Mouse (Mus musculus) neural tube, embryonic 13.5 days (tissue): Measurements from ENCODE around the gene Dusp5. TPM values are rescaled to one million over a fixed set of nuclear protein-coding genes. Genes with fewer than 3 reads are reported as not detected.
A peak's percentile ranks its signal among the peaks of the same experiment; 100 is the strongest.

Source experiments
- ATAC-seq: fragments of 200-750 bp; cut with Nextera tagmentation; 2 replicates; pipeline ENCODE4 v1.8.0; 2017; ENCODE audit warnings: low read depth, mild to moderate bottlenecking, moderate TSS enrichment, moderate library complexity
- H3K27ac ChIP-seq: fragments of 300-500 bp; sonication (generic); replicated peaks from 2 replicates; pipeline ENCODE4 v1.5.1; 2015; ENCODE audit warnings: moderate library complexity, mild to moderate bottlenecking, inconsistent platforms
- H3K27me3 ChIP-seq: fragments of 300-500 bp; sonication (generic); 2 replicates; pipeline ENCODE4 v1.6.1; 2015; ENCODE audit warnings: mild to moderate bottlenecking, inconsistent platforms
- H3K36me3 ChIP-seq: fragments of 300-500 bp; sonication (generic); 2 replicates; pipeline ENCODE4 v1.6.1; 2015; ENCODE audit warnings: mild to moderate bottlenecking, inconsistent platforms
- H3K4me1 ChIP-seq: fragments of 300-500 bp; sonication (generic); replicated peaks from 2 replicates; pipeline ENCODE4 v1.6.1; 2015; ENCODE audit warnings: inconsistent platforms
- H3K4me2 ChIP-seq: fragments of 300-500 bp; sonication (generic); 2 replicates; pipeline ENCODE4 v1.6.1; 2015; ENCODE audit warnings: inconsistent platforms, mild to moderate bottlenecking, moderate library complexity
- H3K4me3 ChIP-seq: fragments of 300-500 bp; sonication (generic); 2 replicates; pipeline ENCODE4 v1.5.1; 2015; ENCODE audit warnings: mild to moderate bottlenecking, inconsistent platforms
- H3K9ac ChIP-seq: fragments of 300-500 bp; sonication (generic); 2 replicates; pipeline ENCODE4 v1.6.1; 2015; ENCODE audit warnings: moderate library complexity, mild to moderate bottlenecking, inconsistent platforms
- H3K9me3 ChIP-seq: fragments of 300-500 bp; sonication (generic); 2 replicates; pipeline ENCODE4 v1.6.1; 2016; ENCODE audit warnings: inconsistent platforms
- WGBS: fragments of 180-500 bp; shearing (Covaris S2); methylation state at CpG from one replicate; pipeline ENCODE4 v1.1.7; 2015; 5-methylcytosine and 5-hydroxymethylcytosine counted together
- polyA plus RNA-seq: library from polyadenylated mRNA; unstranded; fragments of >200 nt; fragmentation: Nextera tagmentation; extraction: Ambion mirVana; gene quantifications from 2 replicates; pipeline ENCODE4 v1.2.1, GENCODE M21; 2015

Dusp5 gene
- polyA plus RNA-seq, 1 experiment from 2014 or later, result 2.7 TPM

GRCm38 (mm10) chr19:53554402-53554801, 25.5 kb downstream of the Dusp5 start:
- Histone ChIP-seq H3K4me3 (no peak overlapping the region), H3K4me2 (no peak overlapping the region), H3K9ac (no peak overlapping the region), H3K9me3 (no peaks in the 10 kb centered on the region), H3K27me3 (no peaks in the 10 kb centered on the region), H3K27ac (no peak overlapping the region), H3K36me3 (no peaks in the 10 kb centered on the region), H3K4me1 (peaks cover 11% of the 10 kb centered on the region)
- 86% methylated on average over 11 of the region's 11 CpGs for WGBS
- ATAC-seq, result no peak

DNA sequence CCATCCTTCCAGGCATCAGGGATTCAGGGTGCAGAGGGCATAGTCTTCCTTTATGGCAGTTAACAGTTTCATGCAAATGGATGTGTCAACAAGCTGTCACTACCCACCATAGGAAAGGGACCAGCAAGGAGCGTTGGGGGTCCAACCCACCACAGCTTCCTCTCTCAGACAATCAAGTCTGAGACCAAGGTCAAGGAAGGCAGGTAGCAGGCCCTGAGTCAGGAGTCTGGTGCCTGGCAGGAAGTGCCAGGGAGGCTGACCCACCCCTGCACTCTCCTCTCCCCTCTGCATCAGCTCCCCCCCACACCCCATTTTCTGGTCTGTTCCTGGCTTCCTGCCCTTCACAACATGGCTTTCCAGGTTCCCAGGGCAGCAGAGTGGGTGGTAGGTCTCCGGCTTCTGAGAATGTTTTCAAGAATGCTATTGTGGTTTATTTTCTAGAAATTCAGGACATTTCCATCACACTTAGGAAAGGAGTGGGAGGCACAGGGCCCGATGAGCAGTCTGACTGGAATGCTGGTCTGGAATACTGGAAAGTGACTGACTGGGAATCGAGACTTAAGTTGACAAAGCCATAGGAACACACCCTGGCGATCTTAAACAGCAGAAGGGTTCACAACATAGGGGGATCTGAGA, 26.2 kb downstream of the Dusp5 start:
- no peak overlapping the region for H3K27ac ChIP-seq
- ATAC-seq, result no peak
- H3K4me3 ChIP-seq, result no peak overlapping the region
- WGBS, result 83% methylated on average over 5 of the region's 5 CpGs
- H3K27me3 ChIP-seq, result no peaks in the 10 kb centered on the region
- no peak overlapping the region for H3K4me2 ChIP-seq
- H3K36me3 ChIP-seq, result no peaks in the 10 kb centered on the region
- no peak overlapping the region for H3K9ac ChIP-seq
- no peaks in the 10 kb centered on the region for H3K9me3 ChIP-seq
- H3K4me1 ChIP-seq, result peaks cover 11% of the 10 kb centered on the region

DNA sequence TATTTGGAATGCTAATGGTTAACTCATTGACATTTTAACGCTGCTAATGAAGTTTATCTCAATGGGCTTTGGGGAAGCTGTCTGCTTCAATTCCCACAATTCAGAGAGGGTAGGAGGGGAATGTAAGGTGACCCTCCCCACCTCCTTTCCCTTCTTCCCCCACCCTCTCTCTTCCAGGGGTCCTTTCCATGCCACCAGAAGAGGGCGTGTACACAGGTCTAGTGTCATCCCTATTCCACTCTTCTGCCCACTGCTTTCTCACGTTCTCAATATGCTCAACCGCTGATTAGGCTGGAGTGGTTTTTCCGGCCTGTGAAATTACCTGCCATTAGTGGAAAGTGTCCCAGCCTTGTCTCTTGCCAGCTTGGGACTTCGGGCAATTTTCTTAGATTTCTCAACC, 27.9 kb downstream of the Dusp5 start:
- Histone ChIP-seq H3K4me1 (peaks cover 11% of the 10 kb centered on the region), H3K4me2 (peak overlapping the region; percentile 39; the same call in 1 of the 2 replicates), H3K27me3 (no peaks in the 10 kb centered on the region), H3K4me3 (no peak overlapping the region), H3K9me3 (no peaks in the 10 kb centered on the region), H3K36me3 (no peaks in the 10 kb centered on the region), H3K27ac (no peak overlapping the region), H3K9ac (no peak overlapping the region)
- 34% methylated on average over 6 of the region's 6 CpGs for WGBS
- no peak for ATAC-seq

DNA sequence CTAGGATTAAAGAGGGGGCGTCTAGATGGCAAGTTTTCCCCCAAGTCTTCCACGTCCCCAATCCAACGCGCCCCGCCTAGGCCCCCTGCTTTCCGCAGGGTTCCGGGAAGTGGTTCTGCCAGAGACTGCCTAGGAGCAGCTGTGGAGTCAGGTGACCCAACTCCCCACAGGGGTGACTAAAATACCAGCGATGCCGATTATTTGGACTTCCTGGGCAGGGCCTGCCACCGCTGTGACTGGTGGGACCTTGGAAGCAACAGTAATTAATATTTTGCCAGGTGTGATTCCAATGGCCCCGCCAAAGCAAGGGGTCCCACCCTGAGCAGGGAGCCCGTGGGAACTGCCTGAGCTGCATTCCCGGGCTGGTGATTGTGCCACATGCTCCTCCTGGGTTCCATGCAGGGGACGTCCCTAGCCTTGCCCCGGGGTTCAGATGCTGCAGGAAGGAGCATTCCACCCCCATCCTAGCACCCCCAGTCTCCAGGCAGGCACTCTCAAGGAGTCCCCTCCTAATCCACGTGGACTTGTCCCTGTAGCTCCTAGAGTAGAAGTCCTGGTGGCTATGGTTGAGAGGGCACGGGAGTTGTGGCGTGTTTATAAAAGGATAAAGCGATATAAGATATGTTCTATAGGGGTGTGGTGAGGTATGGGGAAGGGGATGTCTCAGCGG, 28.5 kb downstream of the Dusp5 start:
- 27% methylated on average over 20 of the region's 20 CpGs for WGBS
- H3K9ac ChIP-seq, result no peak overlapping the region
- ATAC-seq, result peak; percentile 19; the same call in 1 of the 2 replicates
- peak overlapping the region; percentile 39 for H3K4me2 ChIP-seq
- H3K9me3 ChIP-seq, result no peaks in the 10 kb centered on the region
- H3K27ac ChIP-seq, result no peak overlapping the region
- peaks cover 11% of the 10 kb centered on the region for H3K4me1 ChIP-seq
- H3K27me3 ChIP-seq, result no peaks in the 10 kb centered on the region
- H3K36me3 ChIP-seq, result no peaks in the 10 kb centered on the region
- H3K4me3 ChIP-seq, result no peak overlapping the region

- Histone ChIP-seq H3K36me3 (no peaks in the 10 kb centered on the region), H3K4me3 (no peak overlapping the region), H3K27me3 (no peaks in the 10 kb centered on the region), H3K4me2 (no peak overlapping the region), H3K9ac (no peak overlapping the region), H3K4me1 (peaks cover 11% of the 10 kb centered on the region), H3K27ac (no peak overlapping the region), H3K9me3 (no peaks in the 10 kb centered on the region)
- ATAC-seq, result no peak
- WGBS, result 84% methylated on average over 3 of the region's 3 CpGs
These were observed 31.5 kb downstream of the Dusp5 start for GRCm38 (mm10) chr19:53560436-53560835.

DNA sequence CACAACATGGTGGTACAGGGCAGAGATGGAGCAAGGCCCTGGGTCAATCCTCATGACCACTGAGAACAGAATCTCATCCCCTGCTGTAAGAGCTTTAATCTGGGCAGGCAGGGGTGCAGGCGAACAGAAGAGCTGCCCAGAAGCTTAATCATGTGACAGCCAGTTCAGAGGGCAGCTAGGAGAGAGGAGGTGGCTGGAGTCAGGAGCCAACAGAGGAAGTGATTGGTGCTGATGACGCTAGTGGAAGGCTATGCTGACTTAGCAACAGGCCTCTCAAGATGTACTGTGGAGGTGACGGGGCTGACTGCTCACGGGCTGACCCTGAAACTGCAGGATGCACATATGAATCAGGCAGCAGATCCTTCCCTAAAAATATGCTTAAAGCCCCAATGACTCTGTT, 35.3 kb downstream of the Dusp5 start:
- 64% methylated on average over 4 of the region's 4 CpGs for WGBS
- ATAC-seq, result no peak

DNA sequence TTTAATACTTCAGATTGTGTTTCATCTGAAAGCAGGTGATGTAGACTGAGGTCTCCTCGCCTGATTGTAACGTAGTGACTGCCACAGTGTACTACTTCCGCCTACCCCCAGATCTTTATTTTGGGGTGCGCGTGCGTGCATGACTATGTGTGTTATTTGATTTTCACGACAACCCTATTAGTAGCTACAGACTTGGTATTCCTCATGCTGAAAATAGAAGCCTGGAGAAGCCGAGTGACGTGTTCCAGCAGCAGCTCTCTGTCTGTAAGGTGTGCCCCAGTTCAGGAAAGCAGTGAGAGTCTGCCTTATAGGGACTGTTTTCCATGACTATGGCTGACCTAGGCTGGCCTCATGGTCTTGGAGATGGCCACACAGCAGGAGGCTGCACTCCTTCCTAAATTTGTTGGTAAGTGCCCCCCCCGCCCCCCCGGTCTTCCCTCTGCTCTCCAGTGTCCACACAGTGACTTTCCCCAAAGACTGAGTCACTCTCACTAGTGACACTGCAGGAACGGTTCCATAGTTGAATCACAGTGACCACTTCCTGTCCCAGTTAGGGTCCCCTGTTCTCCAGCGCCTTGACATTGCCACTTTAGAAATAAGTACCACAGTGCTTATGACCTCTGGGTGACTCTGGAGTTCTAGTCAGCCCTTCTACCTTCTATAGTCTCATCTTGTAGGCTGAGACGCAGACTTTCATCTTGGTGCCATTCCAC, 36.8 kb downstream of the Dusp5 start:
- no peaks in the 10 kb centered on the region for H3K27me3 ChIP-seq
- H3K36me3 ChIP-seq, result no peaks in the 10 kb centered on the region
- no peaks in the 10 kb centered on the region for H3K9me3 ChIP-seq
- 0 out of 2 replicates have a peak, but pooled peaks cover 5% of the 10 kb centered on the region for H3K4me1 ChIP-seq
- H3K27ac ChIP-seq, result no peak overlapping the region
- no peak overlapping the region for H3K4me2 ChIP-seq
- WGBS, result 94% methylated on average over 14 of the region's 14 CpGs
- no peak overlapping the region for H3K4me3 ChIP-seq
- no peak overlapping the region for H3K9ac ChIP-seq
- no peak for ATAC-seq

More for the DNA sequence above, 35.3 kb downstream of the Dusp5 start:
- Histone ChIP-seq H3K27ac (no peak overlapping the region), H3K9me3 (no peaks in the 10 kb centered on the region), H3K4me1 (0 out of 2 replicates have a peak, but pooled peaks cover 5% of the 10 kb centered on the region), H3K4me2 (no peak overlapping the region), H3K36me3 (no peaks in the 10 kb centered on the region), H3K9ac (no peak overlapping the region), H3K27me3 (no peaks in the 10 kb centered on the region), H3K4me3 (no peak overlapping the region)

DNA sequence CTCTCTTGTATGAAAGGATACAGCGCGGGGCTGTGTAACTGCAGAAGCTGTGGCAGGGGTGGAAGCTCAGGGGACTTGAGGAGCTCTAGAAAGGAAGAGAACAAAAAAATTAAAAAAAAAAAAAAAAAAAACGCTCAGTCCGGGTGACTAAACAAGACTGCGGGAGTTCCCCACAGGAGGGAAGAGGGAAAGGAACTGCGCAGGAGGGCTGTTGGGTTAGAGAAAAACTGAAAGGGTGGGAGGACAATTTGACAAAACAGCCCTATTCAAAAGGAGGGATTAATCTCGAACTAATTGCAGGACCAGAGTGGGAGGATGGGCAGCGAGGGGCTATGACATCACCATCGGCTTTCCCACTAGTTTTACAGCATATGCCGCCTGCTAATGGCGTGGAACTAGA, 39.0 kb downstream of the Dusp5 start:
- H3K27me3 ChIP-seq, result no peaks in the 10 kb centered on the region
- H3K9me3 ChIP-seq, result no peaks in the 10 kb centered on the region
- 0 out of 2 replicates have a peak, but pooled peaks cover 5% of the 10 kb centered on the region for H3K4me1 ChIP-seq
- H3K9ac ChIP-seq, result 0 out of 2 replicates have a peak overlapping the region, but pooled peaks have one; percentile 17
- 7% methylated on average over 11 of the region's 11 CpGs for WGBS
- H3K36me3 ChIP-seq, result no peaks in the 10 kb centered on the region
- no peak for ATAC-seq
- peak overlapping the region; percentile 37 for H3K4me2 ChIP-seq
- no peak overlapping the region for H3K4me3 ChIP-seq
- H3K27ac ChIP-seq, result no peak overlapping the region; the same call in 1 of the 2 replicates

- no peak overlapping the region for H3K27ac ChIP-seq
- H3K36me3 ChIP-seq, result no peaks in the 10 kb centered on the region
- H3K27me3 ChIP-seq, result no peaks in the 10 kb centered on the region
- no peaks in the 10 kb centered on the region for H3K9me3 ChIP-seq
- no peak for ATAC-seq
- 0 out of 2 replicates have a peak, but pooled peaks cover 5% of the 10 kb centered on the region for H3K4me1 ChIP-seq
- no peak overlapping the region for H3K4me3 ChIP-seq
- H3K4me2 ChIP-seq, result no peak overlapping the region
- H3K9ac ChIP-seq, result no peak overlapping the region
- 81% methylated on average over 3 of the region's 3 CpGs for WGBS
These were observed 39.6 kb downstream of the Dusp5 start for GRCm38 (mm10) chr19:53568553-53568952.

GRCm38 (mm10) chr19:53571056-53571455, 42.1 kb downstream of the Dusp5 start:
- no peak for ATAC-seq

DNA sequence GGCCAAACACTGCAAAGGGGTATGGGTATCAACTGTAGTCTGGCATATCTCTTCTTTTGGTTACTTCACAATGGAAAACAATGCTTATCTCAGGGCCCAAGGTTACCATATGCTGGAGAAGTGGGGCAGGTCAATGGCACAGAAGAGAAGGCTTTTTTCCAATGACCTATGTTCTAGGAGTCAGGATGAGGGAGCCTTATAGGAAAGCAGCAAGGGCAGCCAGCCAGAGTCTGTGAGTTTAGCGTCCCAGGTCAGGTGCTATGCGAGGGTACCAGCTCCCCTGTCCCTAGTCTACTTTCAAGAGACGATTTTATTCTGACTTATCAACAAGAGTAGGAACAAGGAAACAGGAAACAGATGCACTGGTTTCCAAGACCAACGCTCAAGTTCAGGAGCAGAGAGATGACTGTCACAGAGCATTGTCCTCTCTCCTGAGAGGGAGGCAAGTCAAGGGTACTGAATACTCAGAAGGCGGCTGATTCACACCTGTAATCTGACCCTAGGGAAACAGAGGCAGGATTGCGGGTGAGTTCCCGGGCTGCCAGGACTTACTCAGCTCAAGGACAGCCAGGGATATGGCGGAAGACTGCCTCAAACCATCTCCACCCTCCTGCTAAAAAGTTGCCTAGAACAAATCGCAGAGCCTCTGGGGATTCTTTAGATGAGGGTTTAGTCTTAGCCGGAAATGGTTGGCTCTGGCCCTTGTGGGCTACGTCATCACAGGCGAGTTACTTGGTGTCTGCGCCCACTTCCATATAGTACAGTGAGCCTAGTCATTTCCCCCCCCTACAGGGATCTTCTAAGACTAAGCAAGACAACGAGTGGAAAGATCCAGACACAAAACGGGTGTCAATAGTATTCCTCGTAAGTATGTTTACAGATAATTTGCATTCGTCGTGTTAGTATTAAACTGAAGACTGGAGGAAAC, 42.9 kb downstream of the Dusp5 start:
- H3K27me3 ChIP-seq, result no peaks in the 10 kb centered on the region
- H3K4me2 ChIP-seq, result no peak overlapping the region
- no peak overlapping the region for H3K4me3 ChIP-seq
- ATAC-seq, result no peak
- no peaks in the 10 kb centered on the region for H3K36me3 ChIP-seq
- no peaks in the 10 kb centered on the region for H3K9me3 ChIP-seq
- 0 out of 2 replicates have a peak, but pooled peaks cover 5% of the 10 kb centered on the region for H3K4me1 ChIP-seq
- 84% methylated on average over 18 of the region's 18 CpGs for WGBS
- no peak overlapping the region for H3K9ac ChIP-seq
- no peak overlapping the region for H3K27ac ChIP-seq

More at GRCm38 (mm10) chr19:53571056-53571455, 42.1 kb downstream of the Dusp5 start:
- H3K9ac ChIP-seq, result no peak overlapping the region
- no peak overlapping the region for H3K27ac ChIP-seq
- no peaks in the 10 kb centered on the region for H3K36me3 ChIP-seq
- H3K4me1 ChIP-seq, result 0 out of 2 replicates have a peak, but pooled peaks cover 5% of the 10 kb centered on the region
- 85% methylated on average over 4 of the region's 4 CpGs for WGBS
- H3K27me3 ChIP-seq, result no peaks in the 10 kb centered on the region
- no peaks in the 10 kb centered on the region for H3K9me3 ChIP-seq
- no peak overlapping the region for H3K4me2 ChIP-seq
- H3K4me3 ChIP-seq, result no peak overlapping the region
